Mouse (Mus musculus): ENCODE data around the gene Pgap2.

- TF ChIP-seq CTCF (IDR thresholded peaks at IDR 0.05; ENCODE audit: control insufficient read depth, insufficient read depth, insufficient replicate concordance, low read depth, low read length): no peak
- TF ChIP-seq POLR2A (IDR thresholded peaks at IDR 0.05; ENCODE audit: control insufficient read depth, low read depth, low read length): no peak
Observed at GRCm38 (mm10) chr7:102222830-102223556, 13.0 kb downstream of the Pgap2 start.
